Mouse (Mus musculus) brain, embryonic 14.5 days (tissue): Measurements from ENCODE around the gene Zfp952.

Experiments
- CTCF ChIP-seq: fragments of 200-500 bp; IDR thresholded peaks from 2 replicates; pipeline ENCODE4 v1.5.1; 2012; ENCODE audit warnings: inconsistent platforms, mild to moderate bottlenecking, moderate library complexity, borderline replicate concordance; ENCODE audit not compliant: insufficient read depth, insufficient read length; ENCODE audit errors: extremely low read depth
- POLR2A ChIP-seq: fragments of 200-500 bp; IDR thresholded peaks from 2 replicates; pipeline ENCODE4 v1.6.1; 2012; ENCODE audit warnings: mild to moderate bottlenecking, inconsistent platforms, borderline replicate concordance; ENCODE audit not compliant: poor library complexity, insufficient read depth, insufficient read length, severe bottlenecking; ENCODE audit errors: extremely low read depth

- TF ChIP-seq CTCF, result no peak
- TF ChIP-seq POLR2A, result no peak
Observed at GRCm38 (mm10) chr17:32946716-32947115, 46.2 kb upstream of the Zfp952 start.
